Mouse (Mus musculus): ENCODE results near the gene Cacna1a. TPM values are rescaled to one million over a fixed set of nuclear protein-coding genes. Genes with fewer than 3 reads are reported as not detected.
"Not testable (repeated sequence)": the region's sequence is repeated elsewhere in the genome, so short reads cannot be mapped to it uniquely, and the experiment has no call there.

Cacna1a gene
- polyA plus RNA-seq, 1 experiment from 2014 or later = 20.0 TPM

- H3K9me3 ChIP-seq (replicated peaks; ENCODE audit: control insufficient read depth, low read length, poor library complexity, severe bottlenecking) = no peaks in the 10 kb centered on the region
- no peak for ATAC-seq
- H3K4me3 ChIP-seq (ENCODE audit: low read depth, low read length) = no peak overlapping the region
- H3K9ac ChIP-seq (ENCODE audit: low read depth, low read length) = no peak overlapping the region
- H3K4me1 ChIP-seq (ENCODE audit: control insufficient read depth, insufficient read depth, low read length) = no peaks in the 10 kb centered on the region; the same call in 1 of the 2 replicates
- 80% methylated on average over 10 of the region's 10 CpGs for WGBS
- H3K4me2 ChIP-seq (ENCODE audit: low read length) = no peak overlapping the region
- no peaks in the 10 kb centered on the region for H3K36me3 ChIP-seq (ENCODE audit: control insufficient read depth, insufficient read depth, low read length)
- H3K27me3 ChIP-seq (ENCODE audit: control insufficient read depth, insufficient read depth, low read depth, low read length) = no peaks in the 10 kb centered on the region
- H3K27ac ChIP-seq (ENCODE audit: low read length) = no peak overlapping the region
Measured at GRCm38 (mm10) chr8:84501671-84502308, 113.5 kb downstream of the Cacna1a start.

GRCm38 (mm10) chr8:84502638-84503037 is 114.4 kb downstream of the Cacna1a start:
- Histone ChIP-seq H3K27me3 (ENCODE audit: control insufficient read depth, insufficient read depth, low read depth, low read length) (no peaks in the 10 kb centered on the region), H3K9me3 (replicated peaks; ENCODE audit: control insufficient read depth, low read length, poor library complexity, severe bottlenecking) (no peaks in the 10 kb centered on the region), H3K4me3 (ENCODE audit: low read depth, low read length) (no peak overlapping the region), H3K9ac (ENCODE audit: low read depth, low read length) (no peak overlapping the region), H3K36me3 (ENCODE audit: control insufficient read depth, insufficient read depth, low read length) (no peaks in the 10 kb centered on the region), H3K4me1 (ENCODE audit: control insufficient read depth, insufficient read depth, low read length) (no peaks in the 10 kb centered on the region; the same call in 1 of the 2 replicates), H3K4me2 (ENCODE audit: low read length) (no peak overlapping the region), H3K27ac (ENCODE audit: low read length) (no peak overlapping the region)
- 91% methylated on average over 4 of the region's 4 CpGs for WGBS
- no peak for ATAC-seq

GRCm38 (mm10) chr8:84507220-84507619 is 119.0 kb downstream of the Cacna1a start:
- no peaks in the 10 kb centered on the region for H3K9me3 ChIP-seq (replicated peaks; ENCODE audit: control insufficient read depth, low read length, poor library complexity, severe bottlenecking)
- no peak overlapping the region for H3K4me3 ChIP-seq (ENCODE audit: low read depth, low read length)
- H3K36me3 ChIP-seq (ENCODE audit: control insufficient read depth, insufficient read depth, low read length) = no peaks in the 10 kb centered on the region
- 90% methylated on average over 5 of the region's 5 CpGs for WGBS
- H3K27me3 ChIP-seq (ENCODE audit: control insufficient read depth, insufficient read depth, low read depth, low read length) = no peaks in the 10 kb centered on the region
- H3K9ac ChIP-seq (ENCODE audit: low read depth, low read length) = no peak overlapping the region
- no peak overlapping the region for H3K27ac ChIP-seq (ENCODE audit: low read length)
- H3K4me1 ChIP-seq (ENCODE audit: control insufficient read depth, insufficient read depth, low read length) = no peaks in the 10 kb centered on the region; the same call in 1 of the 2 replicates
- no peak for ATAC-seq
- no peak overlapping the region for H3K4me2 ChIP-seq (ENCODE audit: low read length)

GRCm38 (mm10) chr8:84509764-84510163 is 121.5 kb downstream of the Cacna1a start:
- H3K27me3 ChIP-seq (ENCODE audit: control insufficient read depth, insufficient read depth, low read depth, low read length); H3K4me3 ChIP-seq (ENCODE audit: low read depth, low read length); H3K9ac ChIP-seq (ENCODE audit: low read depth, low read length); H3K4me1 ChIP-seq (ENCODE audit: control insufficient read depth, insufficient read depth, low read length); H3K27ac ChIP-seq (ENCODE audit: low read length); H3K9me3 ChIP-seq (replicated peaks; ENCODE audit: control insufficient read depth, low read length, poor library complexity, severe bottlenecking); ATAC-seq; H3K36me3 ChIP-seq (ENCODE audit: control insufficient read depth, insufficient read depth, low read length); H3K4me2 ChIP-seq (ENCODE audit: low read length): not testable (repeated sequence)
- 88% methylated on average over 6 of the region's 6 CpGs for WGBS

- no peaks in the 10 kb centered on the region for H3K9me3 ChIP-seq (replicated peaks; ENCODE audit: control insufficient read depth, low read length, poor library complexity, severe bottlenecking)
- WGBS = 81% methylated on average over 13 of the region's 13 CpGs
- H3K36me3 ChIP-seq (ENCODE audit: control insufficient read depth, insufficient read depth, low read length) = peaks cover 4% of the 10 kb centered on the region; the same call in 1 of the 2 replicates
- H3K9ac ChIP-seq (ENCODE audit: low read depth, low read length) = no peak overlapping the region
- no peaks in the 10 kb centered on the region for H3K4me1 ChIP-seq (ENCODE audit: control insufficient read depth, insufficient read depth, low read length)
- ATAC-seq = 0 out of 2 replicates have a peak, but pooled peaks have one; percentile 18
- H3K27ac ChIP-seq (ENCODE audit: low read length) = no peak overlapping the region
- H3K4me3 ChIP-seq (ENCODE audit: low read depth, low read length) = no peak overlapping the region
- H3K4me2 ChIP-seq (ENCODE audit: low read length) = no peak overlapping the region
- no peaks in the 10 kb centered on the region for H3K27me3 ChIP-seq (ENCODE audit: control insufficient read depth, insufficient read depth, low read depth, low read length)
Measured at GRCm38 (mm10) chr8:84511621-84512020, 123.4 kb downstream of the Cacna1a start.

GRCm38 (mm10) chr8:84513765-84514164 is 125.5 kb downstream of the Cacna1a start:
- no peak overlapping the region for H3K27ac ChIP-seq (ENCODE audit: low read length)
- H3K4me1 ChIP-seq (ENCODE audit: control insufficient read depth, insufficient read depth, low read length) = no peaks in the 10 kb centered on the region
- no peak overlapping the region for H3K4me2 ChIP-seq (ENCODE audit: low read length)
- peaks cover 4% of the 10 kb centered on the region; the same call in 1 of the 2 replicates for H3K36me3 ChIP-seq (ENCODE audit: control insufficient read depth, insufficient read depth, low read length)
- WGBS = 0% methylated on average over 2 of the region's 2 CpGs
- no peaks in the 10 kb centered on the region for H3K9me3 ChIP-seq (replicated peaks; ENCODE audit: control insufficient read depth, low read length, poor library complexity, severe bottlenecking)
- no peak overlapping the region for H3K9ac ChIP-seq (ENCODE audit: low read depth, low read length)
- ATAC-seq = no peak
- H3K4me3 ChIP-seq (ENCODE audit: low read depth, low read length) = no peak overlapping the region
- H3K27me3 ChIP-seq (ENCODE audit: control insufficient read depth, insufficient read depth, low read depth, low read length) = no peaks in the 10 kb centered on the region

GRCm38 (mm10) chr8:84518180-84518579 is 129.9 kb downstream of the Cacna1a start:
- peaks cover 11% of the 10 kb centered on the region for H3K36me3 ChIP-seq (ENCODE audit: control insufficient read depth, insufficient read depth, low read length)
- no peak for ATAC-seq
- H3K4me1 ChIP-seq (ENCODE audit: control insufficient read depth, insufficient read depth, low read length) = no peaks in the 10 kb centered on the region
- H3K27me3 ChIP-seq (ENCODE audit: control insufficient read depth, insufficient read depth, low read depth, low read length) = no peaks in the 10 kb centered on the region
- H3K9ac ChIP-seq (ENCODE audit: low read depth, low read length) = no peak overlapping the region
- H3K4me3 ChIP-seq (ENCODE audit: low read depth, low read length) = no peak overlapping the region
- H3K4me2 ChIP-seq (ENCODE audit: low read length) = no peak overlapping the region
- no peaks in the 10 kb centered on the region for H3K9me3 ChIP-seq (replicated peaks; ENCODE audit: control insufficient read depth, low read length, poor library complexity, severe bottlenecking)
- H3K27ac ChIP-seq (ENCODE audit: low read length) = no peak overlapping the region
- 74% methylated on average over 2 of the region's 2 CpGs for WGBS

- ATAC-seq = no peak
- 93% methylated on average over 6 of the region's 6 CpGs for WGBS
- no peaks in the 10 kb centered on the region for H3K27me3 ChIP-seq (ENCODE audit: control insufficient read depth, insufficient read depth, low read depth, low read length)
Measured at GRCm38 (mm10) chr8:84518720-84519119, 130.5 kb downstream of the Cacna1a start.

GRCm38 (mm10) chr8:84519767-84520626 is 131.8 kb downstream of the Cacna1a start:
- Histone ChIP-seq H3K27ac (ENCODE audit: low read length) (no peak overlapping the region), H3K36me3 (ENCODE audit: control insufficient read depth, insufficient read depth, low read length) (peaks cover 15% of the 10 kb centered on the region)
- no peak for ATAC-seq

More at GRCm38 (mm10) chr8:84518720-84519119, 130.5 kb downstream of the Cacna1a start:
- no peaks in the 10 kb centered on the region for H3K9me3 ChIP-seq (replicated peaks; ENCODE audit: control insufficient read depth, low read length, poor library complexity, severe bottlenecking)
- no peak overlapping the region for H3K9ac ChIP-seq (ENCODE audit: low read depth, low read length)
- H3K36me3 ChIP-seq (ENCODE audit: control insufficient read depth, insufficient read depth, low read length) = peaks cover 14% of the 10 kb centered on the region
- no peaks in the 10 kb centered on the region for H3K4me1 ChIP-seq (ENCODE audit: control insufficient read depth, insufficient read depth, low read length)
- H3K4me3 ChIP-seq (ENCODE audit: low read depth, low read length) = no peak overlapping the region
- no peak overlapping the region for H3K27ac ChIP-seq (ENCODE audit: low read length)
- no peak overlapping the region for H3K4me2 ChIP-seq (ENCODE audit: low read length)

More at GRCm38 (mm10) chr8:84519767-84520626, 131.8 kb downstream of the Cacna1a start:
- Histone ChIP-seq H3K4me1 (ENCODE audit: control insufficient read depth, insufficient read depth, low read length) (no peaks in the 10 kb centered on the region), H3K9ac (ENCODE audit: low read depth, low read length) (no peak overlapping the region), H3K27me3 (ENCODE audit: control insufficient read depth, insufficient read depth, low read depth, low read length) (no peaks in the 10 kb centered on the region), H3K9me3 (replicated peaks; ENCODE audit: control insufficient read depth, low read length, poor library complexity, severe bottlenecking) (no peaks in the 10 kb centered on the region), H3K4me2 (ENCODE audit: low read length) (no peak overlapping the region), H3K4me3 (ENCODE audit: low read depth, low read length) (no peak overlapping the region)
- WGBS = 88% methylated on average over 17 of the region's 17 CpGs
